Mouse (Mus musculus): ENCODE measurements around the gene Ntpcr.

Ntpcr gene

DNA sequence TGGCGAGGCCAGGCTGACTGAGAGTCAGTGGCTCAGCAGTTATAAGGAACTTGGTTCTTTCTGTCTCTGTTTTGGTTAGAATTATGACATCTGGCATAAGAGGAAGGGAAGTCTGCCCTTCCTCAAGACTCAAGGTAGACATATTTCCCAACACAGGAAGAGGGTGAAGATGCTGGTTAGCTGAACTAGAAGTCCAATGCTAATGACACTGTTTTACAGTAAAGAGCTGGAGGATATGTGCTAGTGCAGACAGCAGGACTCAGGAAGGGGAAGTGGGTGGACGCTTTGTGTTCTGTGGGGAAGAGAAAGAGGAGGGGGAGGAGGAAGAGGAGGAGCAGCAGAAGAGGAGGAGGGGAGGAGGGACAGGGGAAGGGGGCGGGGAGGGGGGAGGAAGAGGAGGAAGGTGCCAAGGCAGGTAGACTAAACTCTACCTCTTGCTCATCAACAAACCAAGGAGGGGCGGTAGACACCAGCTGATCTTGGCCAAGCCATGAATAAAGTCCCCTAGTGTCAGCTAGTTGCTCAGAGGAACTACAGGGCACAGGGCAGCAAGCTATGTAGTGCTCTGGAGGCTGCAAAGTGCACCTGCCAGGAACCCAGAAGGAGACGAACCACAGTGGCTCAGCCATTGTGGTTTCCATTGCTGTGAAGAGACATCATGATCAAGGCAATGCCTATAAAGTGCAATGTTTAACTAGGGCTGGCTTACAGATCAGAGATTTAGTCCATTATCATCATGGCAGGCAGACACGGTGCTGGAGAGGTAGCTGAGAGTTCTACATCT is 4.5 kb upstream of the Ntpcr start:
- CTCF ChIA-PET, result interaction anchor here (0.7 kb wide), 2 partner anchors 17 to 175 kb away, joined by 4 to 6 read pairs; no protein-coding TSS in a partner anchor

DNA sequence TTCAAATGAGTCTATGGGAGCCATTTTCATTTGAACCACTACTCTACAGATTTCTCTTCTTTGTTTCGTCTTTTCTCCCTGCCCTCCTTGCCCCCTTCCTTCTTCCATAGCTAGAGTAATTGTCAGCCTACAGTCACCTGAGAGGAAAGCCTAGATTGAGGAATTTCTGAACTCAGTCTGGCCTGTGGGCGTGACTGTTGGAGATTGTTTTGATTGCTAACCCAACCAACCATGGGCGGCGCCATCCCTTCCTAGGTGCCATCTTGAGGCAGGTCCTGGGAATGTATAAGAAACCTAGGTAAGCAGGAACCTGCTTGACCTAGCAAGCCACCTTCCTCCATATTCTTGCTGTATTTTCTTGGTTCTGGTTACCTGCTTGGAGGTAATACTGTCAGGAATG is 3.6 kb upstream of the Ntpcr start:
- CTCF ChIA-PET, result no interaction called here

DNA sequence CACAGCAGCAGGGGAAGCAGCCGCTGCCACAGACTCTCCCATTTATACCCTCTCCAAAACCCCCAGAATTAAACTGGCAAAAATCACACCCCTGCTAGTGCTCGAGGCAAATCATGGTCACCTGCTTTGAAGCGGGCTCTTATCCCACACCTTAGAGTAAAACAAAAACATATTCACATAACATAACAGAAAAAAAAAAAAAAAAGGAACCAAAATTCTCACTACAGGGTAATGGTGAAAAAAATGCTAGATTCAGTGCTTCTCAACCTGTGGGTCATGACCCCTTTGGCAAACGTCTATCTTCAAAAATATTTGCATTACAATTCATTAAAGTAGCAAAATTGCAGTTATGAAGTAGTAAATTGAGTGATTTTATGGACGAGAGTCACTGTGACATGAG is 2.8 kb upstream of the Ntpcr start:
- CTCF ChIA-PET, result no interaction called here

DNA sequence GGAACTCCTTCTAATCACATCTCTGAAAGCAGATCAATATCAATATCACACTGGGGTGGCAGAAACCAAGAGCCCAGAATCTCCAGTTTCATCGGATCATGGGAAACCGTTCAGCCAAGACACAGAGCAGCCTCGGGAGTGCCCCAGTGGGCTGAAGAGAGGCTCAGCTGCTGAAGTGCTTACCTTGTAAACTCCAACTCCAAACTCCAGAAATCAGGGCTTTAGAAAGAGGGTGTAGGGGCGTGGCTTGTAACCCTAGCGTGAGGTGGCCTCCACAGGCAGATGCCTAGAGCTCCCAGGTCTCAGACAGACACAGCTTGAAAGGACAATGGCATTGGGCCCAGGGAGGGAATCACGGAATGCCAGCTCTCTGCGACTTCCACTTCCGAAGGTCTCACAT is 2.0 kb upstream of the Ntpcr start:
- CTCF ChIA-PET, result no interaction called here

DNA sequence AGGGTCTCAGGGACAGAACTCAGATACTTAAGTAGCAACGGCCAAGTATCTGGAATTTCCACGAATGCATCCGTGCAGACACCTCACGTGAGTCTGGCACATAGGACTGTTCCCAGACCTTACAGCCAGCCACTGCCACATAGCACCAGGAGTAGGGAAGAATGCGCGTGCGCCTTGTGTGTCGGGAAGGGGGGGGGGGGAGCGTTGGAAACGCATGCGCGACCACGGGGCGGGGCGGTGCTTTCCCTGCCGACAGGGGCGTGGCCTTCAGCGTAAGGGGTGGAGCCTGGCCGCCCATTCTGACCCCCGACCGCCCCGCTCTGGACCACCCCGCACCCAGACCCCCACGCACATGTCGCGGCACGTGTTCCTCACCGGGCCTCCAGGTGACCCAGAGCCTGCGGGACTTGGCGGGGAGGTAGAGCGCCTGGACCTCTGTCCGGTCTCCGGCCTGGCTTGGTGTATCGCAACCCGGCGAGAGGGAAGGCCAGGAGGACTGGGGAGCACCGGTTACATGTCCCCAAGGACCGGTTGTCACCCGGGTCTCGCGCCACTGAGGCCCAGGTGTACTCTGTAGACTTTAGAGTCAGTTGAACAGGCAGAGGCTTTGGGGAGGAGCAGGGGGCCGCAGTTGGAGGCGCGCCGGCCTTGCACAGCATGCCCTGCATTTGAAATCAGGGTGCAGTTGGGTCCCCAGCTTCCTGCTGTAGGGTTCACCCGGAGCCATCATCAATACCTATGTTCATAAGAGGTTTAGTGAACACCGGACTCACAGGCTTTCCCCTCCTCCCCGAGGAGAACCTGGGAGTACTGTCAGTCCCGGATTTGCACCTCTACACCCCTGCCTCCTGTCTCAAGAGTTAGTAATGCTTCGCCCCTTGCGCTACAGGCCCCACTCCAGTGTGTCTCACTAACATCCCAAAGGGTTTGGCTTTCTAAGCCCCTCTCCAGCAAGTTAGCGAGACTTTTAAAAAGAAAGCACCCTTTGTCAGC is 4.5 kb downstream of the Ntpcr start:
- CTCF ChIA-PET, result no interaction called here

DNA sequence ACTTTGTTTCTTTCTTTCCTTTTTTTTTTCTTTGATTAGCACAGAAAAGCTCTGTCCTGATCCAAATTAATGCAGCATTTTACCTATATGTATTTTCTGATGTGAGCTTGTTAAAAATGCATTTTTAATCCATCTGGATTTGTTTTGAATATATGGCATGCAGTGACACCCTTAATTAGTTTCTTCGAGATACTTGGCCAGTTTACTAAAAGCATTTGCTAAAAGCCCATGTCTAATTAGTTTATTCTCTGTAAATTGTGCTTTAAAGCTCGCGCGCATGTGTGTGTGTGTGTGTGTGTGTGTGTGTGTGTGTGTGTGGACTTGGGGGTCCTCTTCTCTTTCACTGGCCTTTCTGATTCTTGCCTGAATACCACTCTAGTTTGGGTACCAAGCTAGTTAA is 9.2 kb downstream of the Ntpcr start:
- CTCF ChIA-PET, result interaction anchor here (0.7 kb wide), 1 partner anchor 11 kb away, joined by 3 read pairs; no protein-coding TSS in a partner anchor

DNA sequence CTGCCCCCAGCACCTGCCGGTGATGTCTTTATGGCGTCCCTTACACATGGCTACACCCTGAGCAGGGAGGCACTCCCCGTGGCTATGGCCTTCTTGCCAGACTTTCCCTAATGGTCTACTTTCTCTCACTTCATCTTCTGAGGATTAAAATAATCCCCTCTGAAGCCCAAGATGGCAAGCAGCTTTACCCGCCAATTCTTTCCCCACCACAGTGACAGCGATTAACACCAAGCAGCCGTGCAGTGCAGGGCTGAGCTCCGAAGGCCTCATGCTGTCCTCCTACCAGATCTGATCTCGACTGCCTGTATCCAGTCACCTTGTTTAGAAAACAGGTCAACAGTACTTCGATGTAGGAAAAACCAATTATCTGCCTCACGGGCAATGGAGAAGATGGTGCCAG is 10.9 kb downstream of the Ntpcr start:
- CTCF ChIA-PET, result interaction anchor here (0.9 kb wide), 2 partner anchors 22 to 72 kb away, joined by 3 read pairs; no protein-coding TSS in a partner anchor

DNA sequence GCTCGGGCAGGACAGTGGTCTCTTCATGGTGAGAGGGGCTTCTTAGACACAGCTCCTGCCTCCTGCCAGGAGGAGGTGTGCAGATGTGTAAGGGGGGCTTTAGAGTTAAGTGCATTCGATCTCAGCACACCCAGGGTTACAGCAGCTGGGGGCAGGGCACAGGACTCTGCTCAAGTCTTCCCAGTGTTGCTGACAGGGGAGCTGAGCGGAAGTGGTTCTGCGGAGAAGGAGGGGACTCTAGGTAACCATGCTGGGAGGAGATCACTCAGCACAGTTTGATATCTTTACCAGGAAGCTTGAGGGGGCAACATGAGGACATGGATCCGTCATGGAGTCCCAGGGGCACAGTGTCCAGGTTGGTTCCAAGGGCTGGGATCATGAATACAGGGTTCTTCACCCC is 11.6 kb downstream of the Ntpcr start:
- CTCF ChIA-PET, result interaction anchor here (0.9 kb wide), 2 partner anchors 23 to 73 kb away, joined by 3 read pairs; no protein-coding TSS in a partner anchor

DNA sequence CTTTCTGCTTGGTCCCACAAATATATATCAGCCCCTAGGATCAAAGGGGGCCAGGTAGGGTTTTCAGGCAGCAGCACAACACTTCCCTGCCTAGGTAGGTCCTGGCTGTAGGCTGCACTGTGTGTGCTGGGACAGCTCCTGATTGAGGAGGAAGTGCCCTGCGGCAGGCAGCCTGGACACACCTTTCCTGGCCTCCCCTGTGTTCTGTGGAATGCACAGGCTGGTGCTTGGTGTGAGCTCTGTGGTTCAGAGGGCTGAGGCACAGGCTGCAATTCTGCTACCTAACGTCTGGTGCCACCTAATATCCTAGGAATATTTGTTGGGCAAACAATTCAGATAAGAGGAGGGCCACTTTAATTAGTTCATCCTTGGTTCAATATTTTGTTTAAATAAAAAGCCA is 12.1 kb downstream of the Ntpcr start:
- CTCF ChIA-PET, result no interaction called here

DNA sequence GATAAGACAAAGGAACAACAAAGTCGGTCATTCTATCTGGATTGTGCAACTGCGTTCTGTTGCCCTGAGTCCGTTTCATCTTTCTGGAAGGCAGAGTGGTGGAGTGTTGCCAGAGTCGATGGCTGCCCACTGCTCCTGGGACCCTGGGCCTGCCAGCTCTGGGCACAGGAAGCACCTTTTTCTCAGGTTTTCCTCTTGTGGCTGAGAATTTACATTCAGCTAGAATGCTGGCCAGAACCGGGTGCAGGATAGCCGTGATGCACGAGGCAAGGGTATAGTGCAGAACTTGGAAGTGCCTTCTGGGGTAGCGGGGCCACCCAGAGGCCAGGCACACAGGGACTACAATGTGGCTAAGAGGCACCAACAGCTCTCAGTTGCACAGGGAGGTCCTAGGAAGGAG is 12.6 kb downstream of the Ntpcr start:
- CTCF ChIA-PET, result interaction anchor here (0.6 kb wide), 1 partner anchor 17 kb away, joined by 4 read pairs; no protein-coding TSS in a partner anchor

DNA sequence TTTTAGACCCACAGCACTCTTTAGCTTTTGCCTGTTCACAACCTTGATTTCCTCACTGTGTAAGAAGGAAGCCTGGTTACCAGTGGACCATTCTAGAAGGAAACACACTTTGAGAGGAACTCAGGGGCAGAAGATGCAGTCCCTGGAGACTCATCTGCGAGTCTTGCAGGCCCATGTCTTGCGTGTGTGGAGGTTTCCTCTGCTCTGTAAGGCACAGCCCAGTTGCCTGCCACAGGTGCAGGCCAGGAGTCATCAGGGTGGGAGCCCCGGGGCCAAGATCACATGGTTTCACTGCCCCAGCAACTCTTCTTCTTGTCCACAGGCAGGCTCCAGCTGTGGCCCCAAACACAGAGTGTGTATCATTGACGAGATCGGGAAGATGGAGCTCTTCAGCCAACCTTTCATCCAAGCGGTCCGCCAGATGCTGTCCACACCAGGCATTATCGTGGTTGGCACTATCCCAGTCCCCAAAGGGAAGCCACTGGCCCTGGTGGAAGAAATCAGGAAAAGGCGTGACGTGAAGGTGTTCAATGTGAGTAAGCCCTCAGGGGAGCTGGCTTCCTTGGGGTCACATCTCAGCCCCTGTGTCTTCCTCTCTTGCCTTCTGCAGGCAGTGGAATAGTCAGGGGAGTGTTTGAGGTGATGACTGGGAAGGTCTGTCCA is 15.3 kb downstream of the Ntpcr start:
- CTCF ChIA-PET, result interaction anchor here (0.7 kb wide), 1 partner anchor 91 kb away, joined by 9 read pairs; no protein-coding TSS in a partner anchor

DNA sequence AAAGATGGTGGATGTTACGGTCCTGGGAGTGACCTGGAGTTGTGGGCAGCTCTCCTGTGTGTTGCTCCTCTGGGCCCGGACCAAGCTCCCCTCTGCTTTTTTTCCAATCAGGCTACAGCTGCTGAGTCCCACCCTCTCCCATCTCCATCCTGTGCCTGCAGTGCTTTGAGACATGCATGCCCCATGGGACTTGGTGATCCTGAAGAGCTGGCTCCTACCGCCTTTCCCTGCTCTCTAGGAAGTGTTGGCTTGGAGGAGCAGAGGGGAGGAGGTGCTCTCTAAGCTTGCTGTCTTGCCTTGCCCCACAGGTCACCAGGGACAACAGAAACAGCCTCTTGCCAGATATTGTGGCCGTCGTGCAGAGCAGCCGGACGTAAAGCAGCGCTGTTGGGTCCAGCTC is 17.6 kb downstream of the Ntpcr start:
- CTCF ChIA-PET, result no interaction called here

DNA sequence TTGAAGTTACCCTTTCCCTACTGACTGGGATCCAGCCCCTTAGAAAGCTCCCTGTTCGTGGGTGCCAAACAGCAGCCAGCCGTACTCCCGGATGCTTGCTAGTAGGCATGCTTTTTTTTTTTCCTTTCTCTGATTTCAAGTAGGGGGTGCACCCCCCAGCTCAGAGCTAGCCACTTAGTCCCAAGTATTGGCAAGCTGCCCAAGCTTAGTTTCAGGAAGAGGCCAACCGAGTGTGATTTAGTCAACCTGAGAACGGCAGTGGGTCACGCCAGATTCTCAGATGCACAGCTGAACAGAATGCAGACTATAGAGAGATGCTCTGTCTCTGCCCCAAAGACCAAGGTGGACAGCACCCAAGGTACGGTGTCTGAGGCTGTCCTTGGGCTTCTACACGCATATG is 21.1 kb downstream of the Ntpcr start:
- CTCF ChIA-PET, result no interaction called here

DNA sequence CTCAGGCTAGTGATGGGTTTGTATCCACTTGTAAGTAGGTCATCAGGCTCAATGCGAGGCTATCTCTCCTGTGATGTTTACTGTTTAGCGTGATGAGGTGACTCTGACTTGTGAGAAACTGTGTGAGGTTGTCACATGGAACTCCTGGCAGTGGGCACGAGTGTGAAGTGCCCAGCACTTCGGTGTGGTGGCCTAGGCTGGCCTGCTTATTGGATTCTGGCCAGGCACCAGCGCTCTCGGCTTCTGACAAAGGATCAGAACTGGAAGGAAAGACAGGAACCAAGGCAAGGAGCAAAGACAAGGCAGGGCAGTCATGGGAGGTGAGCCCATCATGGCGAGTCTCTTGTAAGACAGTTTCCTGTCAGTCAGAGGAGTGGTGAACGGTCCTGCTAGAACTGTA is 26.1 kb downstream of the Ntpcr start:
- CTCF ChIA-PET, result no interaction called here

DNA sequence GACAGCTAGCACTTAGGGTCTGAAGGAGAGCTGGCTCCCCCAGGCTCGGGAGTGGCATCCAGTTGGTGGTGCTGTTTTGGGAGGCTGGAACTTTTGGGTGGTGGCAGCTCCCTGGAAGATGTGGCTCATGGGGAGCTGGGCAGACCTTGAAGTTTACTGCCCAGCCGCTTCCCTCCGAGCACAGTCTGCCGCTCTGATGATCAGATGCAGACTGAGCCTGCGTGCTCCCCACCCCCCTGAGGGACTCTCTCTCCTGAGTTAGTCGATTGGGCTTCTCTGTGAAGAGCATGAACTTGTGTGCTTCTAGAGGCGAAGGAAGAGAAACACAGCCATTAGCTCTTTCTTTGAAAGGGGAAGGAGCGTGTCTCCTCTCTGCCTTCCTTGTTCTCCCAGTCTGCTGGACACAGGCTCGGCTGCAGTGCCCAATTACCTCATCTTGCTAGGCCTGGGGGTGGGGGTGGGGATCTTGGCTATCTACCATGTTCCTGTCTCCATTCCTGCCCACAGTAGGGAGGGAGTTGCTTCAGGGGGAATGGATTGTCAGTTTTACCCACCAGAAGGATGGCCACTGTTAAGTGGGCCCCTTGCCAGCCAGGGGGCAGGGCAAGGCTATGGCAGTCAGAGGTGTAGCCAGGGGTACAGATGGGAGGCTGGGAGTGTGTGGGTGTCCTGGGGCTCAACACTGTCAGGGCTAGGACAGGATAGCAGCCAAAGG is 26.8 kb downstream of the Ntpcr start:
- CTCF ChIA-PET, result interaction anchor here (0.6 kb wide), 2 partner anchors 253 to 477 kb away, joined by 3 to 9 read pairs; no protein-coding TSS in a partner anchor

DNA sequence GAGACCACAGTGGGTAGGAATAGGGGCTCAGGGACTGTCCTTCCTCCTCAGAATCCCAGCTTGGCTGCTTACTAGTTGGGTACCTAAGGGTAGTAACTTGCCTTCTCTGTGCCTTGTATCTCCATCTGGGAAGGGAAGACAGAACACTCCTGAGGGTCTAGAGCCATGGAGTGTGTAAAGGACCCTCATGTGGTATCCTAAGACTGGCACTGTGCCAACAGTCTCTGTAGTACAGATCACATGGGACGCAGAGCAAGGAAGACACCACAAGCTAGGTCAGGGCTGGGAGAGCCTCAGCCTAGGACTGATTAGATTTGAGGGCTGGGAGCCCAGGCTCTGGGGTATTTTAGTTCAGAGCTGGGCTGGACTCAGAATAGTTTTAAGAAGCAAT is 27.3 kb downstream of the Ntpcr start:
- CTCF ChIA-PET, result no interaction called here

DNA sequence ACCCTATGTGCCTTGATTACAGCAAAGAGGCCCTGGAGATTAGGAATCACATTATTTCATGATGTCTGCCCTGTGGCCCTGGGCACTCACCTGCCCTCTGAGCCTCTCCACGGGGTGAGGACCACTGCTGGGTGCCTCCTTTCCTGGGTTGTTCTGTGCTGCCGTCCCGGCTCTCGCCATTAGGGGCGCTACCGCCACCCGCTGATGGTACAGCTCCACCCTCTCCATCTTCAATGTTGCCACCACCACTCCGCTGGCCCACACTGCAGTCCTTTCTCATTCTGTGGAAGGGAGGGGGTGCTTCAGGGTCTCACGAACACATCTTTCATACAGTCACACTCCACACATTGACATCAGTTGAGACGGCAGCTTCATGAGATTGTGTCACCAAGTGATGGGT is 29.3 kb downstream of the Ntpcr start:
- CTCF ChIA-PET, result no interaction called here

DNA sequence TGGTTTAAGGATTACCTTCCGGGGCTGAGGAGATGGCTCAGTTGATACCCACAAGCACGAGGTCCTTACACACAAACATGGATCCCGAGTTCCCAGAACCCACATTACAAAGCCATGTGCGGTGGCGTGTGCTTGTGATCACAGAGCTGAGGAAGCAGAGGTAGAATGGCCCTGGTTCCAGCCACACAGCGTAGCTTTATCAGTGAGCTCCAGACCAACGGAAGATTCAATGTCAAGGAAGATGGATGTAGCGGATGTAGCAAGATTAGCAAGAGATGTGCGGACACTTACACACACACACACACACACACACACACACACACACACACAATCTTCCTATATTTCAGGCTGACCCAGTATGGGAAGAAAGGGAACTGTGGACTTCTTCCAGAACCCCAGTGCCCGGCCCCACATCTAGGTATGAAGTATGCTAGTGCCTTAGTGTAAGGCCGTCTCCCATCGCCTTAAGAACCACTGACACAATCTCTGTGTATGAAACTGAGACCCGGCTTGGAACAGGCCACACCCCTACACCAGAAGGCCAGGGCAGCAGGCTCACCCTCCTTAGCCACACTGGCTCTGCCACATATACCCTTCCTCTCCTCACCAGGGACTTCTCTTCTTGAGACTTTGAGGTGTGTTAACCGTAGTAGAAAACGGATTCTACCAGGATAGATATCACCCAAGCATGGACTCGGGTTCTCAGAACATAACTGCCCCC is 33.5 kb downstream of the Ntpcr start:
- CTCF ChIA-PET, result no interaction called here

DNA sequence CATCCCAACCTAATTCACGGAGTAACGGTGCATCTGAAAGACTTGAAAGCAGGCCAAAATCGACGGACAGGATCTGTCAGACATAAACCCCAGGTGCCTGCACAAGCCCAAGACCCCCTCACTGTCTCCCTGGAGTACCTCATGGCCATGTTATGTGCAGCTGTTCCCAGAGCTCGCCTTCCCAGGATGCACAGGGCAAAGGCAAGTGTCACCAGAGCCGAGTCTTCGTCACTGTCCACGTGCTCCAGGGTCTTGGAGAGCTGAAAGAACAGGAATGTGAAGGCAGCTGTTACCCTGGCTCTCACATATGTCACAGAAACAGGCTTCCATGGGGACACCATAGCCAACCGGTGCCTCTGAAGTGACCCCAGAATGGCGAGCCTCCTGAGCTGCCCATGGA is 38.3 kb downstream of the Ntpcr start:
- CTCF ChIA-PET, result no interaction called here

DNA sequence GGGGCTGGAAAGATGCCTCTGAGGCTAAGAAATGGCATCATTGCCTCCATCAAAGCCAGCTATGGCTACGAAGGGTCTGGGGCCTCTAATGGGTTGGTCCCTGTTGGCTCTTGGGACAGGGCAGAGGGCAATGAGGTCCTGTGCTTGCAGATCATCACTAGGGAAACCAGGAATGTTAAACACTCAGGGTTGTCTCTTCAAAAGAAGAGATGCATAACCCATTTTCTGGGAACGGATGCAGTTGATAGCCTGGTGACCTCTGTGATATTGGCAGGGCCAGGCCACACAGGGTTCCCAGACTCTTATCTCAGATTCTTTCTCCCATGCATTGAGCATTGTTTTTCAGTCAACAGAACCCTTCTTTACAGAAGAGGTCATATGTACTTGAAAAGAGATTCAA is 42.5 kb downstream of the Ntpcr start:
- CTCF ChIA-PET, result no interaction called here
